Mouse (Mus musculus) ES-Bruce4 (cell line): ENCODE data around the gene Sntg2. TPM values are rescaled to one million over a fixed set of nuclear protein-coding genes. Genes with fewer than 3 reads are reported as not detected.

ENCODE experiments used
- H3K27ac ChIP-seq: 2 replicates; pipeline ENCODE4 v1.5.1; 2012; ENCODE audit warnings: low read length, inconsistent platforms; ENCODE audit not compliant: insufficient read depth
- H3K27me3 ChIP-seq: 2 replicates; pipeline ENCODE4 v1.6.1; 2012; ENCODE audit warnings: mild to moderate bottlenecking, low read length, inconsistent platforms; ENCODE audit not compliant: control insufficient read depth, poor library complexity, insufficient read depth, severe bottlenecking
- H3K36me3 ChIP-seq: 2 replicates; pipeline ENCODE4 v1.6.1; 2012; ENCODE audit warnings: inconsistent platforms, mild to moderate bottlenecking, low read length, moderate library complexity; ENCODE audit not compliant: control insufficient read depth, poor library complexity, insufficient read depth, severe bottlenecking
- H3K4me1 ChIP-seq: one replicate; pipeline ENCODE4 v1.8.1; 2011; ENCODE audit warnings: low read length; ENCODE audit not compliant: control insufficient read depth, insufficient read depth
- H3K4me3 ChIP-seq: 2 replicates; pipeline ENCODE4 v1.5.1; 2011; ENCODE audit warnings: low read depth, mild to moderate bottlenecking, low read length
- H3K9ac ChIP-seq: 2 replicates; pipeline ENCODE4 v1.6.1; 2012; ENCODE audit warnings: low read depth, mild to moderate bottlenecking, inconsistent platforms; ENCODE audit not compliant: poor library complexity, severe bottlenecking
- H3K9me3 ChIP-seq: replicated peaks from 2 replicates; pipeline ENCODE4 v1.6.1; 2012; ENCODE audit warnings: mild to moderate bottlenecking, low read length, inconsistent platforms; ENCODE audit not compliant: control insufficient read depth, poor library complexity, insufficient read depth, severe bottlenecking
- CTCF ChIP-seq: IDR thresholded peaks from one replicate; pipeline ENCODE4 v1.8.1; 2011; ENCODE audit warnings: low read depth, low read length
- EP300 ChIP-seq: IDR thresholded peaks from 2 replicates; pipeline ENCODE4 v1.6.1; 2011; ENCODE audit warnings: low read depth, low read length; ENCODE audit not compliant: insufficient read depth
- POLR2A ChIP-seq: IDR thresholded peaks from one replicate; pipeline ENCODE4 v1.8.1; 2011; ENCODE audit warnings: low read length; ENCODE audit not compliant: insufficient read depth
- polyA plus RNA-seq: library from polyadenylated mRNA; stranded (reverse); fragments of >200 nt; gene quantifications from 2 replicates; pipeline ENCODE4 v1.2.4, GENCODE M21; 2011; ENCODE audit warnings: low read depth; ENCODE audit not compliant: missing spikeins, insufficient read depth, insufficient read length

The Sntg2 gene
- 1.2 TPM in 1 of 2 replicates, not detected in the other for polyA plus RNA-seq

- Histone ChIP-seq H3K27me3 (no peaks in the 10 kb centered on the region; the same call in 1 of the 2 replicates), H3K4me1 (no peaks in the 10 kb centered on the region), H3K9me3 (no peaks in the 10 kb centered on the region), H3K27ac (no peak within 1 kb of the TSS), H3K4me3 (peak within 1 kb of the TSS; percentile 68), H3K9ac (peak within 1 kb of the TSS; percentile 68), H3K36me3 (no peaks in the 10 kb centered on the region)
- TF ChIP-seq CTCF (no peak), EP300 (0 out of 2 replicates have a peak, but pooled peaks have one; percentile 5), POLR2A (no peak)
These were observed at the start of gene Sntg2 for GRCm38 (mm10) chr12:30372933-30373501. TSS of gene Sntg2 (minus strand) at chr12:30373375.

GRCm38 (mm10) chr12:30416547-30416946 lies 43.4 kb upstream of the Sntg2 start:
- H3K9me3 ChIP-seq: no peaks in the 10 kb centered on the region
- H3K36me3 ChIP-seq: no peaks in the 10 kb centered on the region
- H3K4me3 ChIP-seq: no peak overlapping the region
- TF ChIP-seq CTCF (no peak), POLR2A (no peak), EP300 (no peak)
- no peak overlapping the region for H3K9ac ChIP-seq
- H3K27me3 ChIP-seq: no peaks in the 10 kb centered on the region
- no peak overlapping the region for H3K27ac ChIP-seq
- no peaks in the 10 kb centered on the region for H3K4me1 ChIP-seq

- H3K36me3 ChIP-seq: no peaks in the 10 kb centered on the region
- TF ChIP-seq EP300: no peak
- no peak overlapping the region for H3K9ac ChIP-seq
These were observed 42.8 kb upstream of the Sntg2 start for GRCm38 (mm10) chr12:30415981-30416380.

DNA sequence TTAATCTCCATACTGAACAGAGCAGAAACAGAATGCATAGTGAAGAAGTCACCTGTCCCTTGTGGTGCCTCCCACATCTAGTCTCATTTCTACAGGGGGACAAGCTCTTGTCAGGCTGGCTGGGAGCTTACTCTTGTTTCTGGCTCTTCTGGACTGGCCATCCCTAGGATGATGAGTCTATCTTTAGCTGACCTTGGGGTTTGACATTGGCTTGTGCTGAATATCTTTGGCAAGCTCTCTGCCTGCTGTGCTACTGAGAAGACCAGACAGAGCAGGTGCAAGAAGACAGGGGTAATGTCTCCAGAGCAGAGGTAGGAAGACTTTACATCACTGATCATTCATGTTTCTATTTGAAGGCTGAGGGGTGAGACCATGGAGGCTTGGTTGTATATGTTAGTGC lies 29.5 kb upstream of the Sntg2 start:
- Histone ChIP-seq H3K9me3 (no peaks in the 10 kb centered on the region), H3K4me1 (no peaks in the 10 kb centered on the region), H3K9ac (no peak overlapping the region), H3K4me3 (no peak overlapping the region), H3K27ac (no peak overlapping the region), H3K27me3 (no peaks in the 10 kb centered on the region), H3K36me3 (no peaks in the 10 kb centered on the region)
- TF ChIP-seq POLR2A (no peak), EP300 (no peak), CTCF (no peak)

More at GRCm38 (mm10) chr12:30415981-30416380, 42.8 kb upstream of the Sntg2 start:
- no peaks in the 10 kb centered on the region for H3K9me3 ChIP-seq
- no peaks in the 10 kb centered on the region for H3K27me3 ChIP-seq
- no peaks in the 10 kb centered on the region for H3K4me1 ChIP-seq
- H3K27ac ChIP-seq: no peak overlapping the region
- H3K4me3 ChIP-seq: no peak overlapping the region

DNA sequence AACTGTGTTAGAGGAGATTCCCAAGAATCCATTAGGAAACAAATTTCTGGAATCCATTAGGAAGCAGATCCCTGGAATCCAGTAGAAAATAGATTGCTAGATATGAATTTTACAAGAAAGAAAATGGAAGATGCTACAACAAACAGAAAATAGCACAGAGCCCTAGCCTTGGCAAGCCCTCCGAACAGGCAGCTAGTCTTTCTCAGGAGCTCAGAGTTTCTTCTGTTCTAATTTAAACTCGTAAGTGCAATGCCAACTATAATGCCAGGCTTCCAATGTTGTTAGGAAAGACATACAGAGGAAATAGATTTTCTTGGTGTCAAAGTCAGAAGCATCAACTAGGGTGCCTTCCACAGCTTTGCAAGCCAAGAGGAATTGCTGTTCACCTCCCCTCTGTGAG lies 27.4 kb upstream of the Sntg2 start:
- Histone ChIP-seq H3K9ac (no peak overlapping the region), H3K9me3 (no peaks in the 10 kb centered on the region), H3K27ac (no peak overlapping the region), H3K4me3 (no peak overlapping the region), H3K4me1 (no peaks in the 10 kb centered on the region), H3K27me3 (no peaks in the 10 kb centered on the region), H3K36me3 (no peaks in the 10 kb centered on the region)
- TF ChIP-seq CTCF (no peak), POLR2A (no peak), EP300 (no peak)

- H3K4me3 ChIP-seq: no peak overlapping the region
- H3K27ac ChIP-seq: no peak overlapping the region
- no peaks in the 10 kb centered on the region for H3K4me1 ChIP-seq
- no peak overlapping the region for H3K9ac ChIP-seq
- H3K36me3 ChIP-seq: no peaks in the 10 kb centered on the region
- H3K9me3 ChIP-seq: no peaks in the 10 kb centered on the region
- TF ChIP-seq POLR2A: no peak
- TF ChIP-seq CTCF: no peak
- TF ChIP-seq EP300: no peak
- no peaks in the 10 kb centered on the region for H3K27me3 ChIP-seq
These were observed 26.9 kb upstream of the Sntg2 start for GRCm38 (mm10) chr12:30400114-30400513.
